Mouse (Mus musculus): ENCODE data around the gene Frs2.

DNA sequence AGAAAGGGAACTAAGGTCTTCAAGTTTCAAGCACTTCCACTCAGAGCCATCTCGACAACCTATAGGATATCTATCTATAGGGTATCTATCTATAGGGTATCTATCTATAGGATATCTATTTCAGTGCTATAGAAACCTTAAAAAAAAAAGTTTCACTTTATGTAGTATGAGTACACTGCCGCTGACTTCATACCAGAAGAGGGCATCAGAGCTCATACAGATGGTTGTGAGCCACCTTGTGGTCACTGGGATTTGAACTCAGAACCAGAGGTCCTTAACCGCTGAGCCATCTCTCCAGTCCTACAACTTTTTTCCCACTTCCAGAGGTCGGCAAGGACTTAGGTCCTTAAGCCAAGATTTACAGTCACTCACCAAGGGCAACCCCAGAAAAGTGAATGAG is 92.7 kb downstream of the Frs2 start:
- no peak for TF ChIP-seq POLR2A (IDR thresholded peaks at IDR 0.05; ENCODE audit: borderline replicate concordance, insufficient read depth, low read length)
- no peak for TF ChIP-seq CTCF (IDR thresholded peaks at IDR 0.05; ENCODE audit: borderline replicate concordance, insufficient read depth, low read depth, low read length)

Data from cerebellum, adult 2 months (tissue).